Mouse (Mus musculus) myocyte (in vitro differentiated cells): ENCODE results near the gene Men1.

Experiments used
- CEBPB ChIP-seq: IDR thresholded peaks from 2 replicates; pipeline ENCODE4 v1.6.1; 2011; ENCODE audit warnings: mild to moderate bottlenecking, moderate library complexity; ENCODE audit not compliant: poor library complexity, insufficient read depth, severe bottlenecking
- E2F4 ChIP-seq: IDR thresholded peaks from one replicate; pipeline ENCODE4 v1.6.1; 2011; ENCODE audit warnings: mild to moderate bottlenecking, control low read depth, moderate library complexity; ENCODE audit not compliant: insufficient read depth
- POLR2A ChIP-seq: IDR thresholded peaks from one replicate; pipeline ENCODE4 v1.6.1; 2011; ENCODE audit warnings: low read depth, mild to moderate bottlenecking, control low read depth, moderate library complexity; ENCODE audit not compliant: insufficient read length
- POLR2AphosphoS2 ChIP-seq: IDR thresholded peaks from one replicate; pipeline ENCODE4 v1.6.1; 2011; ENCODE audit warnings: low read depth, control low read depth; ENCODE audit not compliant: insufficient read length
- TCF12 ChIP-seq: IDR thresholded peaks from one replicate; pipeline ENCODE4 v1.6.1; 2011; ENCODE audit warnings: mild to moderate bottlenecking, control low read depth; ENCODE audit not compliant: poor library complexity, insufficient read depth, severe bottlenecking
- USF1 ChIP-seq: IDR thresholded peaks from one replicate; pipeline ENCODE4 v1.6.1; 2011; ENCODE audit warnings: low read depth, mild to moderate bottlenecking, control low read depth, moderate library complexity

DNA sequence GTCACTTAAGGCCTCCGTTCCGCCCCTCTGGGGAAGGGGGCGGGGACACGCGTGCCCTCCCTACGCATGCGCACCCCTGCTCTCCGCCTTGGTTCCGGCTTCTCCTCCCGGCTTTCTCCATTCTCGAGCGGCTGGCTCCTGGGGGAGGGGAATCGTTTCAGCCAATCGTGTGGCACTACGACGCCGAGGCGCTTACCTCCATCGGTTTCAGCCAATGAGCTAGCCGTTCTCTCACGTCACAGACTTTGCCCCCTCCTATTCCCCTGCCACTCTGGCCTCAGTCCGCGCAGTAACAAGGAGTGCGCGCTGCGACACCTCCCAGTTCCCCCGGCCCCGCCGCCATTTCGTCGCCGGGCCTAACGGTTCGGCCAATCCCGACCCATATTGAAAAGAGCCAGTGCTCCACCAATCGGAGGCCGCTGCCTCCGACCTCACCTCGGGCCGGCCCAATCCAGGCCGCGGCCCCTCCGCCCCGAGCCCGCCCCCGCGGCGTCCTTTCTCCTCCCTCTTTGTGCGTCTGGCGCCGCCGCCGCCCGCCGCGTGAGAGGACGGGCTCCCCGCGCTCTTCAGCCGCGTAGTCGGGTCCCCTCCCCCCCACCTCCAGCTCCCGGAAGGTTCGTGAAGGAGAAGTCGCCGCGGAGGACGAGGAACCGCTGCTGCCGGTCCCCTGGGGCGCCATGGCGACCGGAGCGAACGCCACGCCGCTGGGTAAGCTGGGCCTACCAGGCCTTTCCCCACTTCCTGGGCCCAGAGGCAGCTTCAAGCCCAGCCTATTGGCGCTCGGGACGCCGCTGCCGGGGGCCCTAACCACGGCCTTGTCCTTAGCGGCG is 28.8 kb downstream of the Men1 start, which contains the start of gene Sf1:
- peak; percentile 73 for TF ChIP-seq POLR2A
- TF ChIP-seq POLR2AphosphoS2, result peak; percentile 68
- no peak for TF ChIP-seq USF1
- TF ChIP-seq TCF12, result no peak
- no peak for TF ChIP-seq E2F4
- TF ChIP-seq CEBPB, result no peak
